Mouse (Mus musculus): Measurements from ENCODE around the gene Pdia5. TPM values are rescaled to one million over a fixed set of nuclear protein-coding genes. Genes with fewer than 3 reads are reported as not detected.

Pdia5 gene
- 1 to 10 TPM; 6.6 to 7.4 TPM for total RNA-seq (2021)

- DNase-seq = peak; percentile 92
- intact Hi-C loops (cut with DNase I) = no loop called here
Measured at GRCm38 (mm10) chr16:35490231-35491070, at the start of gene Pdia5. Pdia5 (minus strand) TSS chr16:35490873.

DNA sequence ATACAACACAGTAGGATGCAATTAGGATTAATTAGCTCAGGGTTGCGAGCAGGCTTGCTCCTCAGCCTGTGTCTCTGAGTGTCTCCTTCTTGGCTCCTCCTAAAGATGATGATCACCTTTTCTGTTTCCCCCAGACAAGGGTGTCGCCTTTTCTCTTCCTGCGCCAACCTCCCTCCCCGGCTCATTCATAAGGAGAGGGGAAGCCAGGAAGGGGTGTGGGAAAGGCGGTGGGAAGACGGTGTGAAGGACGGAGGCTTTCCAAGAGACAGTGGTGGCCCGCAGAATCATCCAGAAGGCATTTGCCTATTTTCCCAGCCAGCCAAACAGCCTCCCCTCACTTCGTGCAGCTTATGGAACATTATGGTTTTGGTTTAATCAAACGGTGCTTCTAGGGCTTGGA is 48.4 kb upstream of the Pdia5 start:
- no peak for DNase-seq
- intact Hi-C loops (cut with DNase I) = loop anchor here (5.0 kb wide), 1 partner anchor 173 kb away; no protein-coding TSS in a partner anchor

- no peak for DNase-seq
- intact Hi-C loops (cut with DNase I) = loop anchor here (5.0 kb wide), 1 partner anchor 175 kb away; no protein-coding TSS in a partner anchor
Measured at GRCm38 (mm10) chr16:35537651-35538050, 47.0 kb upstream of the Pdia5 start.

GRCm38 (mm10) chr16:35534630-35535029 is 44.0 kb upstream of the Pdia5 start:
- DNase-seq = no peak
- intact Hi-C loops (cut with DNase I) = loop anchor here (5.0 kb wide), 1 partner anchor 178 kb away; no protein-coding TSS in a partner anchor

- DNase-seq = peak; percentile 63
- intact Hi-C loops (cut with DNase I) = no loop called here
Measured at GRCm38 (mm10) chr16:35524200-35524599, 33.5 kb upstream of the Pdia5 start.

DNA sequence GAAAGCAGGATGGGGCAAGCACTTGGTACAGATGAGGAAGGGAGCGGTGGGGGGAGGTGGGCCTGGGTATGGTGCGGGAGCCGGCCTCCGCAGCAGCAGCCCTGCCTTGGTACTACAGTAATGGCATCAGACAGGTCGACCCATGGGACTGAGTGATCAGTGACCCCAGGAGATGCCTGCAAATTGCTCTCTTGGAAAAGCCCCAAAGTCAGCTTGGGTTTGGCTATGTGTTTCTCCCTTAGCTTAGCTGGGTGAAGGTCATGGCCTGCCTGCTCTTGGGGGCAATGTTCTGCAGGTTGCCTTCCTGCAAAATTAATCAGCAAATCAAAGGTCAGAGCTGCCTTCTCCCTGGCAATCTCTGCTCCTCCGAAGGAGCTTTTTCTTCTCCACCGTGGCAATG is 28.6 kb upstream of the Pdia5 start:
- intact Hi-C loops (cut with DNase I) = no loop called here

DNA sequence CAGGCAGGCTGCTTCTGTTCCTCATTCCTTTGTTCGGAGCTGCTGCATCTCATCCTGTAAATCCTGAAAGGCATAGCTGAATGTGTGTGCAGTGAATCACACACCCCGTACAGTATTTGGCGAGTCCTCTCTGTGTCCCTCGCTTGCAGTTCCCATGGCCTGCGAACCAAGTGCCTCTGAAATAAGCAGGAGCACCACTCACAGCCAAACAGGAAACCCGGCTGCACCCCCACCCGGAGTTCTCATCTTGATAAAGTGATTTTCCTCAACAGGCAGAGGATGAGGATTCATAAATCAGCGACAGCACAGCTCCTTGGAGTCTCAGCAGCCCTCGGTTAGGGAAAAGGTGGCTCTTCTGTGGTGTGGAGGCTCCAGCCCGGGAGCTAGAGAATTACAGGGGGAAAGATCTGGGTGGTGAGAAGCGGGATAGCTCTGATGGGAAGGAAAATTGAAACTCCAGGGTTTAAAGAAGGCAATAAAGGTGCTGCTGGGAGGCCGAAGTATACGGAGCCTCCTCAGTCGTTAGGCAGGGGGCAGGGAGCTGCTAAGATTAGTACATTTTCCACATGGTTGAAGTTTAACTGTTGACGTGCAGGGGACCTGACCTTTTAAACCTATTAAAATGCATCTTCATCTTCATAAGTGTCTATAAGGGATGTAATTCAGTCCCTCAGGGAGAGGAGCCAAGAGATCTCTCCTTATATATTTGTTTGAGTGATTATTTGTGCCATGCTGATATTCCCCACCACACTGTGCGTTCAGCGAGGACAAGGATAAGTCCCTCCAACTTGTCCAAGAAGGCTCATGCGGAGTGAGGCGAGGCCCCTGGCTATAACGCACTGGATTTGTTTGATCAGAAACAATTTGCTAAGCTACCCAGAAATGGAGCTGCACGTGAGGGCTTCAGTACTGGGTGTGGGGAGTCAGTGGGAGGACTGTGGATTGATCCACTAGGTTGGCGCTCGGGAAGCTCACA is 27.6 kb upstream of the Pdia5 start:
- no peak for DNase-seq
- intact Hi-C loops (cut with DNase I) = no loop called here

More for the DNA sequence above, 28.6 kb upstream of the Pdia5 start:
- no peak for DNase-seq

GRCm38 (mm10) chr16:35515977-35516612 is 25.4 kb upstream of the Pdia5 start:
- intact Hi-C loops (cut with DNase I) = no loop called here
- no peak for DNase-seq

- intact Hi-C loops (cut with DNase I) = no loop called here
- no peak for DNase-seq
Measured at GRCm38 (mm10) chr16:35509331-35510070, 18.8 kb upstream of the Pdia5 start.

DNA sequence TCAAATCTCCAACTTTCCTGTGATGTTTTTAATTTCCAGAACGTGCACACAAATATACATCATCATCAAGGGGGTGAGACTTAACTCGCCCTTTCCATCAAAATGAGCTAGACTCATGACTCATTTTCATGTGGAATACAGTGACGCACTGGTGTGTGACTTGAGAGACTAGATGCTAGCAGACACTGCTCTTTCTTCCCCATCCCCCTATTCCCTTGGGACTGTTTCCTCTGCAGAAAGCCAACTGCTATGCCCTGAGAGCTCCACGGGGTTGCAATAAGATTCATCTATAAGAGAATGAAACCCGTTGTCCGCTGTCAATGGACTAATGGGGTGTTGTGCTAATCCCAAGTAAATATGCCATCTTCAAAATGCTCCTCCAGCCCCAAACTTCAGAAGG is 17.9 kb upstream of the Pdia5 start:
- DNase-seq = no peak
- intact Hi-C loops (cut with DNase I) = no loop called here

GRCm38 (mm10) chr16:35505786-35506185 is 15.1 kb upstream of the Pdia5 start:
- no peak for DNase-seq
- intact Hi-C loops (cut with DNase I) = no loop called here

- DNase-seq = no peak
- intact Hi-C loops (cut with DNase I) = no loop called here
Measured at GRCm38 (mm10) chr16:35504266-35504665, 13.6 kb upstream of the Pdia5 start.

DNA sequence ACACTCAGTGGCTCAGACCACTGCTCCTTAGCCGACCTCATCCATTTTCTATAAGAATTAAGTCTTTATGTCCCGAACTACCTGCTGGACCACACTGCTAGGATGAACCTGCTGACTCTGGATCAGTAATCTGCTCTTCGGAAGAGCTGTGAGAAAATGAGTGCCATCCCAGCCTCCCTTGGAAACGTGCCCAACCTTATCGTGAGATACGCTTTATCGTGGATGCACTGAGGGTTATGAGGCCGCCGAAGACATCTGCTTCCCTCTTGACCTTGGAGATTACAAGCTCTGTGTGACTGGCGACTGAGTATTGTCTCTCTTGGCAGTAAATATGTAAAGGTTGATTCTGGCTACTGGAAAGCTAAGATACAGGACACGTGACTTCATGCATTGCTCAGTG is 11.8 kb upstream of the Pdia5 start:
- intact Hi-C loops (cut with DNase I) = no loop called here

DNA sequence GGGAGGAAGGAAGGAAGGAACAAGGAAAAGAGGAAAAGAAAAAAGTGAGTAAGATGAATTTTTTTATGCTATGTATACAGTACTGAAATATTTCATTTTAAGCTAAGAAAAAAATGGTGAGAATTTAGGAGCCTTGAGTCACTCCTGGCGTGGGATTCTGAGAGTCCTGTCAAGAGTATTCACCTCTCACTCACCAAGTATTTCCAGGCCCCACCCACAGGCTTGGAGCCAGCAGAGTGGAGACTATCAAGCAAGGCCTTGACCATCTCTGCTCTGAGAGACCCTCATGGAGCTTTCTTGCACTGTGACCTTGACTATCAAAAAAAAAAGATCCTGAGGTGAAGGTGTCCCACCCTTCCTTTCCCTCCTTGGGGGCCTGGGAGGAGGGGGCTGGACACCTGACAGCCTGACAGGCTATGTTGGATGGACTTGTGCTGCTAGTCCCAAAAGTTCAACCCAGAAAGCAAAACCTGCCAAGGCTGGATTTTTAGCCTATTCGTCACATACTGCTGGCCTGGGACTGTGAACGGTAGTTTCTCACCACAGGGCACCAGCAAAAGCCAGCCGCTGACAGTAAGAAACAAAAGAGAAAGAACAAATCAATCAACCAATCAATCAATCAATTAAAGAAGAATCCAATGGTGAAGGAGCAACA is 10.6 kb upstream of the Pdia5 start:
- intact Hi-C loops (cut with DNase I) = no loop called here

More for the DNA sequence above, 11.8 kb upstream of the Pdia5 start:
- DNase-seq = no peak

GRCm38 (mm10) chr16:35500342-35500741 is 9.7 kb upstream of the Pdia5 start:
- no peak for DNase-seq

More for the DNA sequence above, 10.6 kb upstream of the Pdia5 start:
- no peak for DNase-seq

GRCm38 (mm10) chr16:35489793-35490192 is 880 bp downstream of the Pdia5 start:
- intact Hi-C loops (cut with DNase I) = no loop called here

More at GRCm38 (mm10) chr16:35500342-35500741, 9.7 kb upstream of the Pdia5 start:
- intact Hi-C loops (cut with DNase I) = no loop called here

GRCm38 (mm10) chr16:35489066-35489718 is 1.5 kb downstream of the Pdia5 start:
- no peak for DNase-seq
- intact Hi-C loops (cut with DNase I) = no loop called here

More at GRCm38 (mm10) chr16:35489793-35490192, 880 bp downstream of the Pdia5 start:
- DNase-seq = no peak

DNA sequence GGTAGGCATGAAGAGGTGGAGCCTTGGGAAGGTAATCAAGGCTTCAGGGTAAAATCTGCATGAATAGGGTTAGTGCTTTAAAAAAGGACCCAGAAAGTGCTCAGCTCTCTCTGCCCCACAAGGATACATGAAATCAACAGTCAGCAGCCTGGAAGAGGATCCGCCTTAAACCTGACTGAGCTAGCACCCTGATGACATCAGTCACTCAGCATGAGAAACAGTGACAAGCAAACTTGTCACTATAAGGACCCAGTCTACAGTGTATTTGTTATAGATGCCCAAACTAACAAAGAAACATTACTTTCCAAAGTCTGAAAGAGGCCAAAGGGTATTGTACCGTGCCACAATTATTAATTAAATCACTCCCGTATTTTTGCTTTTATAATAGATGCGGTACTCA is 2.9 kb downstream of the Pdia5 start:
- no peak for DNase-seq
- intact Hi-C loops (cut with DNase I) = no loop called here

DNA sequence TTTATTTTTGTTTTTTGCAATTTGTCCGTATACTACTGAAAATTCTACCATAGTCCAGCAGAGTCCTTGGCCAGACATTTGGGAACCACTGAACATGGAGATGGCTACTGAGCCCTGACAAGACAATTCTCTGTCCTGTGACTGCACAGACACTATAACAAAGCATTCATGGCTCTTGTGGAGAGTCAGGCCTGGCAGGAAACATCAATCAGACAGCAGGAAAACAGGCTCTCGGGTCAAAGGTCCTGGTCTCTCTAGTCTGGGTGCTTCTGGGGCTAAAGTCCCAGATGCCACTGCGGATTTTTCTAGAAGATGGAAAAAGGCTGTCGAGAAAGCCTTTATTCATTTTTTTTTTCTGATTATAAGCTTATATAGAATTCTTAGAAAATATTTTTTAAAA is 3.6 kb downstream of the Pdia5 start:
- DNase-seq = no peak
- intact Hi-C loops (cut with DNase I) = no loop called here
